Mouse (Mus musculus) neural tube, embryonic 12.5 days (tissue): ENCODE measurements around the gene Mepce. TPM values are rescaled to one million over a fixed set of nuclear protein-coding genes. Genes with fewer than 3 reads are reported as not detected.
"Not testable (repeated sequence)": the region's sequence is repeated elsewhere in the genome, so short reads cannot be mapped to it uniquely, and the experiment has no call there.

ENCODE experiments used
- ATAC-seq: fragments of 200-750 bp; cut with Nextera tagmentation; 2 replicates; pipeline ENCODE4 v1.8.0; 2017; ENCODE audit warnings: low read depth, mild to moderate bottlenecking, moderate TSS enrichment, moderate library complexity; ENCODE audit not compliant: low FRiP score
- H3K27ac ChIP-seq: fragments of 300-500 bp; sonication (generic); 2 replicates; pipeline ENCODE4 v1.5.1; 2016
- H3K27me3 ChIP-seq: fragments of 300-500 bp; sonication (generic); replicated peaks from 2 replicates; pipeline ENCODE4 v1.6.1; 2016; ENCODE audit warnings: mild to moderate bottlenecking
- H3K36me3 ChIP-seq: fragments of 300-500 bp; sonication (generic); 2 replicates; pipeline ENCODE4 v1.6.1; 2016; ENCODE audit warnings: mild to moderate bottlenecking
- H3K4me1 ChIP-seq: fragments of 300-500 bp; sonication (generic); 2 replicates; pipeline ENCODE4 v1.6.1; 2016
- H3K4me2 ChIP-seq: fragments of 300-500 bp; sonication (generic); replicated peaks from 2 replicates; pipeline ENCODE4 v1.6.1; 2016; ENCODE audit warnings: mild to moderate bottlenecking
- H3K4me3 ChIP-seq: fragments of 300-500 bp; sonication (generic); 2 replicates; pipeline ENCODE4 v1.5.1; 2016
- H3K9ac ChIP-seq: fragments of 300-500 bp; sonication (generic); 2 replicates; pipeline ENCODE4 v1.6.1; 2016; ENCODE audit warnings: mild to moderate bottlenecking
- H3K9me3 ChIP-seq: fragments of 300-500 bp; sonication (generic); 2 replicates; pipeline ENCODE4 v1.6.1; 2016; ENCODE audit warnings: mild to moderate bottlenecking
- WGBS: fragments of 180-500 bp; shearing (Covaris S2); methylation state at CpG from one replicate; pipeline ENCODE4 v1.1.7; 2016; 5-methylcytosine and 5-hydroxymethylcytosine counted together
- polyA plus RNA-seq: library from polyadenylated mRNA; unstranded; fragments of >200 nt; fragmentation: Nextera tagmentation; extraction: Ambion mirVana; gene quantifications from 2 replicates; pipeline ENCODE4 v1.2.1, GENCODE M21; 2016

Mepce gene
- polyA plus RNA-seq, 1 experiment from 2014 or later: 15.4 TPM

- WGBS: 89% methylated on average over 13 of the region's 13 CpGs
- no peak overlapping the region for H3K4me2 ChIP-seq
- peaks cover 12% of the 10 kb centered on the region for H3K4me1 ChIP-seq
- ATAC-seq: no peak
- no peak overlapping the region for H3K4me3 ChIP-seq
- no peak overlapping the region for H3K9ac ChIP-seq
- H3K9me3 ChIP-seq: no peaks in the 10 kb centered on the region
- H3K36me3 ChIP-seq: peaks cover 53% of the 10 kb centered on the region
- no peaks in the 10 kb centered on the region for H3K27me3 ChIP-seq
- H3K27ac ChIP-seq: no peak overlapping the region
These were observed 34.2 kb downstream of the Mepce start for GRCm38 (mm10) chr5:137753111-137753832.

GRCm38 (mm10) chr5:137751988-137752387, 35.5 kb downstream of the Mepce start:
- Histone ChIP-seq H3K36me3 (peaks cover 48% of the 10 kb centered on the region), H3K27me3 (no peaks in the 10 kb centered on the region), H3K4me1 (peaks cover 23% of the 10 kb centered on the region), H3K27ac (no peak overlapping the region), H3K4me3 (no peak overlapping the region), H3K4me2 (no peak overlapping the region), H3K9ac (no peak overlapping the region), H3K9me3 (no peaks in the 10 kb centered on the region)
- WGBS: 90% methylated on average over 6 of the region's 6 CpGs
- no peak for ATAC-seq

GRCm38 (mm10) chr5:137751221-137751887, 36.1 kb downstream of the Mepce start:
- H3K36me3 ChIP-seq: peaks cover 44% of the 10 kb centered on the region
- peaks cover 26% of the 10 kb centered on the region for H3K4me1 ChIP-seq
- WGBS: 94% methylated on average over 13 of the region's 13 CpGs
- no peak overlapping the region for H3K9ac ChIP-seq
- no peak overlapping the region for H3K27ac ChIP-seq
- no peak for ATAC-seq
- no peaks in the 10 kb centered on the region for H3K9me3 ChIP-seq
- H3K4me3 ChIP-seq: no peak overlapping the region
- H3K4me2 ChIP-seq: no peak overlapping the region
- no peaks in the 10 kb centered on the region for H3K27me3 ChIP-seq

- H3K4me1 ChIP-seq: peaks cover 30% of the 10 kb centered on the region
- not testable (repeated sequence) for H3K27ac ChIP-seq, H3K4me3 ChIP-seq, H3K9ac ChIP-seq, H3K4me2 ChIP-seq, ATAC-seq, H3K9me3 ChIP-seq, H3K27me3 ChIP-seq
- WGBS: 95% methylated on average over 6 of the region's 8 CpGs
- peaks cover 35% of the 10 kb centered on the region for H3K36me3 ChIP-seq
These were observed 37.2 kb downstream of the Mepce start for GRCm38 (mm10) chr5:137750212-137750611.

GRCm38 (mm10) chr5:137749196-137749836, 38.1 kb downstream of the Mepce start:
- Histone ChIP-seq H3K4me2 (peak overlapping the region; percentile 99), H3K27me3 (no peaks in the 10 kb centered on the region), H3K9me3 (no peaks in the 10 kb centered on the region), H3K4me3 (no peak overlapping the region), H3K9ac (no peak overlapping the region), H3K36me3 (peaks cover 33% of the 10 kb centered on the region), H3K4me1 (peaks cover 30% of the 10 kb centered on the region), H3K27ac (no peak overlapping the region)
- no peak for ATAC-seq
- WGBS: 57% methylated on average over 6 of the region's 6 CpGs

GRCm38 (mm10) chr5:137748130-137748770, 39.2 kb downstream of the Mepce start:
- Histone ChIP-seq H3K4me1 (peaks cover 30% of the 10 kb centered on the region), H3K4me2 (peak overlapping the region; percentile 99), H3K27ac (no peak overlapping the region), H3K27me3 (no peaks in the 10 kb centered on the region), H3K4me3 (peak overlapping the region; percentile 66), H3K36me3 (peaks cover 22% of the 10 kb centered on the region), H3K9me3 (no peaks in the 10 kb centered on the region), H3K9ac (peak overlapping the region; percentile 83)
- 31% methylated on average over 5 of the region's 5 CpGs for whole genome bisulfite sequencing
- ATAC-seq: no peak

- H3K27ac ChIP-seq: peak overlapping the region; percentile 20; the same call in 1 of the 2 replicates
- H3K9ac ChIP-seq: peak overlapping the region; percentile 83
- H3K9me3 ChIP-seq: no peaks in the 10 kb centered on the region
- H3K36me3 ChIP-seq: peaks cover 16% of the 10 kb centered on the region
- peak overlapping the region; percentile 99 for H3K4me2 ChIP-seq
- H3K27me3 ChIP-seq: no peaks in the 10 kb centered on the region
- peak overlapping the region; percentile 66 for H3K4me3 ChIP-seq
- no peak for ATAC-seq
- H3K4me1 ChIP-seq: peaks cover 30% of the 10 kb centered on the region
- 6% methylated on average over 26 of the region's 26 CpGs for WGBS
These were observed 40.0 kb downstream of the Mepce start for GRCm38 (mm10) chr5:137747326-137747961.

- WGBS: 1% methylated on average over 16 of the region's 16 CpGs
- ATAC-seq: no peak
- no peaks in the 10 kb centered on the region for H3K27me3 ChIP-seq
- peak overlapping the region; percentile 83 for H3K9ac ChIP-seq
- H3K27ac ChIP-seq: peak overlapping the region; percentile 74
- peaks cover 30% of the 10 kb centered on the region for H3K4me1 ChIP-seq
- peak overlapping the region; percentile 99 for H3K4me2 ChIP-seq
- peaks cover 11% of the 10 kb centered on the region for H3K36me3 ChIP-seq
- no peaks in the 10 kb centered on the region for H3K9me3 ChIP-seq
- peak overlapping the region; percentile 66 for H3K4me3 ChIP-seq
These were observed 40.6 kb downstream of the Mepce start for GRCm38 (mm10) chr5:137746851-137747325.

- Histone ChIP-seq H3K36me3 (peaks cover 6% of the 10 kb centered on the region), H3K4me1 (peaks cover 35% of the 10 kb centered on the region), H3K4me3 (peak overlapping the region; percentile 66), H3K27ac (peak overlapping the region; percentile 74), H3K27me3 (no peaks in the 10 kb centered on the region), H3K9ac (peak overlapping the region; percentile 83), H3K9me3 (no peaks in the 10 kb centered on the region), H3K4me2 (peak overlapping the region; percentile 99)
- 1% methylated on average over 20 of the region's 20 CpGs for WGBS
- peak; percentile 28; the same call in 1 of the 2 replicates for ATAC-seq
These were observed 41.1 kb downstream of the Mepce start for GRCm38 (mm10) chr5:137746282-137746850.

- peak within 1 kb of the TSS; percentile 66 for H3K4me3 ChIP-seq
- H3K4me2 ChIP-seq: peak within 1 kb of the TSS; percentile 99
- peaks cover 37% of the 10 kb centered on the region for H3K4me1 ChIP-seq
- peak within 1 kb of the TSS; percentile 74 for H3K27ac ChIP-seq
- peak; percentile 79 for ATAC-seq
- no peaks in the 10 kb centered on the region for H3K27me3 ChIP-seq
- WGBS: 6% methylated on average over 28 of the region's 28 CpGs
- no peaks in the 10 kb centered on the region for H3K36me3 ChIP-seq
- H3K9ac ChIP-seq: peak within 1 kb of the TSS; percentile 83
- H3K9me3 ChIP-seq: no peaks in the 10 kb centered on the region
These were observed 42.0 kb downstream of the Mepce start, which contains the start of gene Tsc22d4 for GRCm38 (mm10) chr5:137745214-137746171. TSS of gene Tsc22d4 (plus strand) at chr5:137745730.
